Mouse (Mus musculus): Measurements from ENCODE around the gene Ttk. TPM values are rescaled to one million over a fixed set of nuclear protein-coding genes. Genes with fewer than 3 reads are reported as not detected.

Gene Ttk
- polyA plus RNA-seq, 1 experiment from 2014 or later = 7.3 TPM

DNA sequence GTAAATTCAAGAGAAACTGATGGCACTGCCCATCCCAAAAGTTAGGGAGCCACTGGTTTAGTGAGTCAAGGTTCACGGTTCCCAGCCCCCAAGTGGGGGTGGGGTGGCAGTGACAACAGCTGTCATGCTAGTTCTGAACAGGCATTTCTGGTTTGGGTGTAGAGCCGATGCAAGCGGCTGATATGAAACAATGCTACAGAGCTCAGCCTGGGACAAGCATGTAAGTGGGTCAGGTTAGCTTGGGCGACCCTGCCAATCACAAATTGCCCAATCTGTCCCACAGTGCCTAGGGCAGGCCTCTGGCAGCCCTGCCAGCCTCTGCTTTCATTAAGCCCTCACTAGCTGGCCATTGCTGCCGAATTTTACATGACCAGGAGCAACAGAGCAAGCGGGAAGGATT is 47.7 kb downstream of the Ttk start:
- Histone ChIP-seq H3K9ac (replicated peaks; ENCODE audit: low read length) (no peak overlapping the region), H3K4me1 (ENCODE audit: control insufficient read depth, insufficient read depth, low read length) (no peaks in the 10 kb centered on the region), H3K27ac (replicated peaks; ENCODE audit: low read depth, low read length) (no peak overlapping the region), H3K36me3 (ENCODE audit: control insufficient read depth, insufficient read depth, low read length) (no peaks in the 10 kb centered on the region), H3K27me3 (ENCODE audit: control insufficient read depth, insufficient read depth, low read length) (no peaks in the 10 kb centered on the region), H3K4me3 (replicated peaks; ENCODE audit: low read depth, low read length) (no peak overlapping the region), H3K9me3 (ENCODE audit: control insufficient read depth, low read length) (no peaks in the 10 kb centered on the region), H3K4me2 (ENCODE audit: low read length) (no peak overlapping the region)
- ATAC-seq (ENCODE audit: low FRiP score, low TSS enrichment) (no peak), DNase-seq (no peak)
- WGBS = 90% methylated on average over 6 of the region's 6 CpGs

DNA sequence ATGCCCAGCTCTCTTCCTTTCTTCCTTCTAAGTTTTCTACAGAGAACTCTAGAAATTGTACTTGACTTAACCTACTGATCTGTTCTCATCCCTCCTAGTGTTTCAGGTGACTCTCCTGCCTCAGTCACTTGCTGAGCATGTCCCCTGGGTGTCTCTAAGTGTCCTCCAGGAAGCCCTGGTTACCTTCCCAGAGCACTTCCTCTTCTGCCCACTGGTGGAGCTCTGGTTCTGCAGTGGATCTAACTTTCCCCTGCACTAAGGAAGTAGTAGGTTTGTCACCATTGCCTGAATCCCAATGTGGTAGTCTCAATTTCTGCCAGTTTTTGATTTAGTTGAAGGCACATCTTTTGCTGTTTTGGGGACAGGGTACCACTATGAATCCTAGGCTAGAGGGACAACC is 51.7 kb downstream of the Ttk start:
- no peak for ATAC-seq (ENCODE audit: low FRiP score, low TSS enrichment)
- Histone ChIP-seq H3K4me3 (replicated peaks; ENCODE audit: low read depth, low read length) (no peak overlapping the region), H3K27me3 (ENCODE audit: control insufficient read depth, insufficient read depth, low read length) (no peaks in the 10 kb centered on the region), H3K4me1 (ENCODE audit: control insufficient read depth, insufficient read depth, low read length) (no peaks in the 10 kb centered on the region), H3K9ac (replicated peaks; ENCODE audit: low read length) (no peak overlapping the region), H3K9me3 (ENCODE audit: control insufficient read depth, low read length) (no peaks in the 10 kb centered on the region), H3K36me3 (ENCODE audit: control insufficient read depth, insufficient read depth, low read length) (no peaks in the 10 kb centered on the region), H3K4me2 (ENCODE audit: low read length) (no peak overlapping the region), H3K27ac (replicated peaks; ENCODE audit: low read depth, low read length) (no peak overlapping the region)
- no peak for DNase-seq

DNA sequence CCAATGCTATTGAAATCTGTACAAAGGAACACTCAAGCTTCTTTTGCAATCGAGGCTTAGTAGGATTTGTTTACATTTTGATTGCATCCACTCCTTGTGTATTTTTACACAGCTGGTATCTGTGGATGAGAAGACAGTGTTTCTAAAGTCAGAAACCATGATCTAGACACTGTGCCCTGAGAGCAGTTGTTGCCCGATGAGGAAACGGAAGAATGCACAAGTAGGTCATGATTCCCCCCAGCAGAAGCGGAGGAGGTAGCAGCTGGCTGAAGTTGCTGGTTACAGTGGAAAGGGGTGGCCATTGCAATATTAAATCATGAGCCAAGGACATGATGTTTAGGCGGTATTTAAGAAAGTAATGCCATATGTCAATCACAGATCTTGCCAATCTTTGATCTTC is 53.7 kb downstream of the Ttk start:
- no peak for ATAC-seq (ENCODE audit: low FRiP score, low TSS enrichment)
- H3K27ac ChIP-seq (replicated peaks; ENCODE audit: low read depth, low read length) = no peak overlapping the region
- H3K4me3 ChIP-seq (replicated peaks; ENCODE audit: low read depth, low read length) = no peak overlapping the region
- 88% methylated on average over 5 of the region's 5 CpGs for WGBS
- H3K36me3 ChIP-seq (ENCODE audit: control insufficient read depth, insufficient read depth, low read length) = no peaks in the 10 kb centered on the region
- H3K9me3 ChIP-seq (ENCODE audit: control insufficient read depth, low read length) = no peaks in the 10 kb centered on the region
- H3K9ac ChIP-seq (replicated peaks; ENCODE audit: low read length) = no peak overlapping the region
- no peaks in the 10 kb centered on the region for H3K27me3 ChIP-seq (ENCODE audit: control insufficient read depth, insufficient read depth, low read length)
- no peaks in the 10 kb centered on the region for H3K4me1 ChIP-seq (ENCODE audit: control insufficient read depth, insufficient read depth, low read length)
- H3K4me2 ChIP-seq (ENCODE audit: low read length) = no peak overlapping the region
- no peak for DNase-seq

DNA sequence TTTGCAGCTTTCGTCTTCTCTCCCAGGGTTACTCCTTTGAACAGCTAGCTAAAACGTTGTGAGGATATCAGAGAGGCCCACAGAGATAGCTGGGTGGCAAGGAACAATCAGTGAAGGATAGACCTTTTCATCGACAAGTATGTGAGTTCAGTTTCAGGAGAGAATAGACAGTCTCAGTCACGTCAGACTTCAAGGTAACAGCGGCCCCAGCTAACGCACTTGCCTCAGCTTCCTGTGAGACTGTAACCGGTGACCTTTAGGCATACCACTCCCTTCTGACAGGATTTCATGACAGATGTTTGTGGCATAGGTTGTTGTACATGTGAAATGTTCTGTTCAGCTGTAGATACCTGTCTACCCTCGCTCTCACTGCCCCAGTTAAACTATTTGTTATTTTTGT is 58.6 kb downstream of the Ttk start:
- H3K36me3 ChIP-seq (ENCODE audit: control insufficient read depth, insufficient read depth, low read length) = no peaks in the 10 kb centered on the region
- ATAC-seq (ENCODE audit: low FRiP score, low TSS enrichment) = no peak
- H3K4me2 ChIP-seq (ENCODE audit: low read length) = no peak overlapping the region
- H3K4me3 ChIP-seq (replicated peaks; ENCODE audit: low read depth, low read length) = no peak overlapping the region
- no peak overlapping the region for H3K9ac ChIP-seq (replicated peaks; ENCODE audit: low read length)
- 77% methylated on average over 8 of the region's 8 CpGs for WGBS
- H3K27ac ChIP-seq (replicated peaks; ENCODE audit: low read depth, low read length) = no peak overlapping the region
- no peaks in the 10 kb centered on the region for H3K9me3 ChIP-seq (ENCODE audit: control insufficient read depth, low read length)
- no peaks in the 10 kb centered on the region for H3K27me3 ChIP-seq (ENCODE audit: control insufficient read depth, insufficient read depth, low read length)
- no peaks in the 10 kb centered on the region for H3K4me1 ChIP-seq (ENCODE audit: control insufficient read depth, insufficient read depth, low read length)
- DNase-seq = no peak

DNA sequence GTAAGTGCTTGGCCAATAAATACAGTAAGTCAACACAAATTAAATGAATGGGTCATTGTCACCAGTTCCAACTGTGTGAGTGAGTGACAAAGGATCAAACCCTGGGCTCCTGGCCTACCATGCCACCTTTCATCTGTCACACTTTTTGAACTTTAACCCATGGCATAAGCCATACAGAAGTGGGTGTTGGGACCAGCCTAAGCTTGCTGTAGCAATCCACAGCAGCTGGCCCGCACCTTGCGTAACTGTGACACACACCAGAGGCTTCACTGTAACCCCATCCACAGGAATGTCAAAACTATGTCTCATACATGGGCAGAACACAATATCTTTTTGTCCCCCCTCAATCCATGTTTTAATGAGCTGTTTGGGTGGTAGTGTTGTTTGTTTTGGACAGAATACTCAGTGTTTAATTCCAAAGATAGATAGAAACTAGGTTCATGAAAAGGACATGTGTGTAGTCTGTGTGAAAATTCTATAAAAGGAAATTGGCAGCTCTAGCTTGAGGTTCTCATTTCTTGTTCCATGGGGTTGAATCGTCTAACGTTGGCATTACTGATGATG is 59.4 kb downstream of the Ttk start:
- ATAC-seq (ENCODE audit: low FRiP score, low TSS enrichment) (no peak), DNase-seq (no peak)
- no peak overlapping the region for H3K4me2 ChIP-seq (ENCODE audit: low read length)
- no peak overlapping the region for H3K27ac ChIP-seq (replicated peaks; ENCODE audit: low read depth, low read length)
- H3K4me1 ChIP-seq (ENCODE audit: control insufficient read depth, insufficient read depth, low read length) = no peaks in the 10 kb centered on the region
- H3K27me3 ChIP-seq (ENCODE audit: control insufficient read depth, insufficient read depth, low read length) = no peaks in the 10 kb centered on the region
- no peak overlapping the region for H3K4me3 ChIP-seq (replicated peaks; ENCODE audit: low read depth, low read length)
- WGBS = 96% methylated on average over 4 of the region's 4 CpGs
- H3K9ac ChIP-seq (replicated peaks; ENCODE audit: low read length) = no peak overlapping the region
- no peaks in the 10 kb centered on the region for H3K36me3 ChIP-seq (ENCODE audit: control insufficient read depth, insufficient read depth, low read length)
- H3K9me3 ChIP-seq (ENCODE audit: control insufficient read depth, low read length) = no peaks in the 10 kb centered on the region

DNA sequence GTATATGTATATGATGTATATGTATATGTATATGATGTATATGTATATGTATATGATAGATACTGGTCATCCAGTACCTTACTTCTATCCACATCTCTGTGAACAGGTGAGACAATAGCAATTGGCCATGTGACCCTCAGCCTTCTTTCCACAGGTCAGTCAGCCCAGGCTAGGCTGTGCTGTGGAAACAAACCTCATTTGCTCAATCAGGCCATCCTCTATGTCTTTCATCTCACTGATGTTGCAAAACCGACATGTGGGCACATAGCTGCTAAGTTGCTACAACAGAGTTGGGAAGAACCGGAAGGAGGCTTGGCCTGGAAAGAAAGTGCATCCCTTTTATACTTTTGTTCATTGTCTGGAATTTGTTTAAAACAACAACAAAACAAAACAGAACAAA is 67.6 kb downstream of the Ttk start:
- Histone ChIP-seq H3K4me1 (ENCODE audit: control insufficient read depth, insufficient read depth, low read length) (no peaks in the 10 kb centered on the region), H3K9ac (replicated peaks; ENCODE audit: low read length) (no peak overlapping the region), H3K9me3 (ENCODE audit: control insufficient read depth, low read length) (no peaks in the 10 kb centered on the region), H3K36me3 (ENCODE audit: control insufficient read depth, insufficient read depth, low read length) (no peaks in the 10 kb centered on the region), H3K4me3 (replicated peaks; ENCODE audit: low read depth, low read length) (no peak overlapping the region), H3K27me3 (ENCODE audit: control insufficient read depth, insufficient read depth, low read length) (no peaks in the 10 kb centered on the region), H3K27ac (replicated peaks; ENCODE audit: low read depth, low read length) (no peak overlapping the region), H3K4me2 (ENCODE audit: low read length) (no peak overlapping the region)
- ATAC-seq (ENCODE audit: low FRiP score, low TSS enrichment) = no peak
- DNase-seq = no peak
- WGBS = 84% methylated on average over 2 of the region's 2 CpGs

DNA sequence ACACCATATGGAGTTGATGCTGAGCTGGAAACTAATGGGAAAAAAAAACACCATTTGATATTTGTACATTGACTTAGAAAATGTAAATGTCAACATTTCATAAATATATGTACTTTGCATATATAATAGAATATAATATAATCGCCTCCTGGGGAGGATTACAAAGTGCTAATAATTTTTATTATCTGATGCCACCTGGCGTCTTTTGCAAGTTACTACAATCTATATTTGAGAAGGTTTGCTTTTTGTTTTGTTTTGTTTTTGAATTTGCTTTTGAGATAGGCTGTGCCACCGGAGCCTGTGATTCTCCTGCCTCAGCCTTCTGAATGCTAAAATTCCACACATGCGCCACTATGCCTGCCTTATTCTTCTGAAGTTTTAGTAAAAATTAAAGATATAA is 71.3 kb downstream of the Ttk start:
- DNase-seq = peak; percentile 31

DNA sequence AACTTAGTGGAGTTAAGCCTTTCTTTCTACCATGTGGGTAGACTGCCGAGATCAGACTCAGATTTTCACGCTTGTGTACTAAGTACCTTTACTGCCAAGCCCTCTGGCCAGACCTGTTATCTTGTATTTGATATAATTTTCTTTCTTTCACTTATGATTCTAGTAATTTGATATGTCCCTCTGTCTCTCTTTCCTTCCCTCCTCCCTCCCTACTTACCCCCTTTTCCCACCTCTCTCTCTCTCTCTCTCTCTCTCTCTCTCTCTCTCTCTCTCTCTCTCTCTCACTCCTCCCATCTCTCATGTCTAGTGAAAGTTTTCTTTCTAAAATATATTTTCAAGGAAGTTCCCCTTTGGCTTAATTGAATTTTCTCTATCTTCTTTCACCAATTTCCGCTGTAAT is 72.5 kb downstream of the Ttk start:
- no peak for ATAC-seq (ENCODE audit: low FRiP score, low TSS enrichment)
- DNase-seq = no peak
- WGBS = 86% methylated on average over 3 of the region's 3 CpGs

More for the DNA sequence above, 71.3 kb downstream of the Ttk start:
- no peak for ATAC-seq (ENCODE audit: low FRiP score, low TSS enrichment)
- no peaks in the 10 kb centered on the region for H3K27me3 ChIP-seq (ENCODE audit: control insufficient read depth, insufficient read depth, low read length)
- no peaks in the 10 kb centered on the region for H3K4me1 ChIP-seq (ENCODE audit: control insufficient read depth, insufficient read depth, low read length)
- no peak overlapping the region for H3K4me3 ChIP-seq (replicated peaks; ENCODE audit: low read depth, low read length)
- H3K27ac ChIP-seq (replicated peaks; ENCODE audit: low read depth, low read length) = no peak overlapping the region
- no peak overlapping the region for H3K4me2 ChIP-seq (ENCODE audit: low read length)
- WGBS = 75% methylated on average over 4 of the region's 4 CpGs
- H3K36me3 ChIP-seq (ENCODE audit: control insufficient read depth, insufficient read depth, low read length) = no peaks in the 10 kb centered on the region
- H3K9me3 ChIP-seq (ENCODE audit: control insufficient read depth, low read length) = no peaks in the 10 kb centered on the region
- H3K9ac ChIP-seq (replicated peaks; ENCODE audit: low read length) = no peak overlapping the region

DNA sequence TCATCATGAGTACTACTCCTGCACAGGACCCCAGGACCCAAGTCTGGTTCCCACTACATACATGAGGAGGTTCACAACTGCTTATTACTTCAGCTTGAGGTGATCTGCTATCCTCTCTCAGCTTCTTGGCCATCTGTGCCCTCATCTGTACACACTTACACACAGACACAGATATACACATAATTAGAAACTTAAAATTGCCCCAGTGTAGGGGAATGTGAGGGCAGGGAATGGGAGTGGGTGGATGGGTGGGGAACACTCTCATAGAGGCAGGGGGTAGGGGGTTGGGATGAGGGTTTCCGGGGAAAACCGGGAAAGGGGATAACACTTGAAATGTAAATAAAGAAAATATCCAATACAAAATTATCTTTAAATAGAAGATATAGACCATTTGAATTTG is 75.3 kb downstream of the Ttk start:
- 97% methylated on average over 2 of the region's 2 CpGs for WGBS
- Histone ChIP-seq H3K36me3 (ENCODE audit: control insufficient read depth, insufficient read depth, low read length) (no peaks in the 10 kb centered on the region), H3K4me3 (replicated peaks; ENCODE audit: low read depth, low read length) (no peak overlapping the region), H3K4me2 (ENCODE audit: low read length) (no peak overlapping the region), H3K27me3 (ENCODE audit: control insufficient read depth, insufficient read depth, low read length) (no peaks in the 10 kb centered on the region), H3K9ac (replicated peaks; ENCODE audit: low read length) (no peak overlapping the region), H3K4me1 (ENCODE audit: control insufficient read depth, insufficient read depth, low read length) (no peaks in the 10 kb centered on the region), H3K9me3 (ENCODE audit: control insufficient read depth, low read length) (no peaks in the 10 kb centered on the region), H3K27ac (replicated peaks; ENCODE audit: low read depth, low read length) (no peak overlapping the region)
- ATAC-seq (ENCODE audit: low FRiP score, low TSS enrichment) (no peak), DNase-seq (no peak)

More for the DNA sequence above, 72.5 kb downstream of the Ttk start:
- H3K4me3 ChIP-seq (replicated peaks; ENCODE audit: low read depth, low read length) = no peak overlapping the region
- no peak overlapping the region for H3K27ac ChIP-seq (replicated peaks; ENCODE audit: low read depth, low read length)
- H3K9ac ChIP-seq (replicated peaks; ENCODE audit: low read length) = no peak overlapping the region
- no peaks in the 10 kb centered on the region for H3K9me3 ChIP-seq (ENCODE audit: control insufficient read depth, low read length)
- no peaks in the 10 kb centered on the region for H3K36me3 ChIP-seq (ENCODE audit: control insufficient read depth, insufficient read depth, low read length)
- H3K4me1 ChIP-seq (ENCODE audit: control insufficient read depth, insufficient read depth, low read length) = no peaks in the 10 kb centered on the region
- H3K27me3 ChIP-seq (ENCODE audit: control insufficient read depth, insufficient read depth, low read length) = no peaks in the 10 kb centered on the region
- no peak overlapping the region for H3K4me2 ChIP-seq (ENCODE audit: low read length)
